Mouse (Mus musculus) kidney, postnatal 36 days (tissue): ENCODE data around the gene Tspan31.

ENCODE experiments used
- DNase-seq, 2 experiments: peaks; one replicate each; pipeline ENCODE4 v3.0.0; 2021 to 2022; ENCODE audit warnings: mixed read lengths in 2 of 2

Gene Tspan31

DNA sequence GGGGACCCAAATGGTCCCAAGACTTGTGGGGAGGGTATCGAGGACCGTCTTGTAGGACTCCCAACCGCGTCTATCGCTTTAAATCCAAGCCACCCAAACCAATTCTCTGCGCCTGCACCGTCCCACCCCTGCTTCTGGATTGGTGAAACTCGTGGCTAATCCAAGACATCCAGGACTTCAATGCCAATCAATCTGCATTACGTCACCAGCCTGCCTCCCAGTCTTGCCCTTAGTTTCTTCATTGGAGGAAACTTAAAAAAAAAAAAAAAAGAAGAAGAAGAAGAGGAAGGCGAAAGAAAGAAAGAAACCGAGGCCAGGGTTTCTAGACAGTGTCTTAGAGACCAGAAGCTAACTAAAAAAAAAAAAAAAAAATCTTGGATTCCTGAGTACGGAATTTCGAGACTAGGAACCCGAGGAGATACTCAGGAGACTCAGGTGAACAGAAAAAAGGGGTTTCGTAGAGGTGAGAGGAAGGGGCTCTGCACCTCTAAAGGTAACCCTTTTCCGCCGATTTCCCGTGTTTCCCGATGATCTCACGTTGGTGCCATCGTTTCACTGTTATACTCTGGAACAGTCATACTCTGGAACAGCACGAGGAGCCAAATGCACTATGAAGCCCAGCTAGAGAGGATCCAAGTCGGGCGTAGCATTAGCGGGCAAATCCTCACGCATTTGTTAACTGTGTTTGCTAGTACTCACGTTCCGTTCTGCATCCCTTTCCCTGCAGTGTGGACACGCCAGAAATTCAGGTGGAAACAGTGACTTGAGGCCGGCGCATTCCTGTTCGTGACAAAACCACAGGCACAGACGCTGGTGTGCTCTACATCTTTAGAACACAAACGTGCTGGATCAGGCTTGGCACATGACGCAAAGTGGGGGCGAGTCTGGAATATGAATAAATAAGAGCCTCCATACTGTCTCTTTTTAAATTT lies at the start of gene Tspan31:
TSS of gene Tspan31 (minus strand) at position 75 of the 932 bp plus-strand sequence.
- DNase-seq = peak; percentile 94 to 99

GRCm38 (mm10) chr10:127119229-127119628 lies 49.2 kb upstream of the Tspan31 start:
- DNase-seq = no peak

DNA sequence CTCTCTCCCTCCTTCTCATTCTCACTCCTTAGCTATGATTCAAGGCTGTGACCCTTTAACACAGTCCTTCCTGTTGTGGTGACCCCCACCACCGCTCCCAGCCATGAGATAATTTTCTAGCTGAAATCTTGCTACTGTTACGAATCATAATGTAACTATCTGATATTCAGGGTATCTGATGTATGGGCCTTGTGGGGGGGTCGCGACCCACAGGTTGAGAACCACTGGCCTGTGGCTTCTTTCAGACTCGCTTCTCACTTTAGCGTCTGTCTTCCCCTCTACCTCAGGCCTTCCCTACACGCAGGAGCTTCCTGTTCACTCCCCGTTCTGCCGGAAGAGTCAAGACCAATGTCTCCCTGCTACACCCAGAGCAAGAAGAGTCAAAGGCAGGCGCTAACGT lies 48.4 kb upstream of the Tspan31 start:
- no peak for DNase-seq

GRCm38 (mm10) chr10:127115068-127115467 lies 45.0 kb upstream of the Tspan31 start:
- no peak for DNase-seq

- no peak for DNase-seq
Observed at GRCm38 (mm10) chr10:127114408-127114807, 44.3 kb upstream of the Tspan31 start.

- peak in 1 of 2 experiments; percentile 21 for DNase-seq
Observed at GRCm38 (mm10) chr10:127111001-127111887, 41.2 kb upstream of the Tspan31 start.

DNA sequence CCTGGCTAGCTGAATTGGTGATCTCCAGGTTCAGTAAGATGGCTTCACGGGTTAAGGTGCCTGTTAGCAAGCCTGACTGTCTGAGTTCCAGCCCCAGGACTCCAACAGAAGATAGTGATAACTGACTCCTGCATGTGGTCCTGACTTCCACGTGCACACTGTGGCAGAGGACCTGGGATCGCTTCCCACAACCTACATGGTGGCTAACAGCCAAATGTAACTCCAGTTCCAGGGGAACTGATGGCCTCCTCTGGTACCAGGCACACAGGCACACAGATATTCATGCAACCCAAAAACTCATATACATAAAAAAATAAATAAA lies 38.2 kb upstream of the Tspan31 start:
- no peak for DNase-seq

DNA sequence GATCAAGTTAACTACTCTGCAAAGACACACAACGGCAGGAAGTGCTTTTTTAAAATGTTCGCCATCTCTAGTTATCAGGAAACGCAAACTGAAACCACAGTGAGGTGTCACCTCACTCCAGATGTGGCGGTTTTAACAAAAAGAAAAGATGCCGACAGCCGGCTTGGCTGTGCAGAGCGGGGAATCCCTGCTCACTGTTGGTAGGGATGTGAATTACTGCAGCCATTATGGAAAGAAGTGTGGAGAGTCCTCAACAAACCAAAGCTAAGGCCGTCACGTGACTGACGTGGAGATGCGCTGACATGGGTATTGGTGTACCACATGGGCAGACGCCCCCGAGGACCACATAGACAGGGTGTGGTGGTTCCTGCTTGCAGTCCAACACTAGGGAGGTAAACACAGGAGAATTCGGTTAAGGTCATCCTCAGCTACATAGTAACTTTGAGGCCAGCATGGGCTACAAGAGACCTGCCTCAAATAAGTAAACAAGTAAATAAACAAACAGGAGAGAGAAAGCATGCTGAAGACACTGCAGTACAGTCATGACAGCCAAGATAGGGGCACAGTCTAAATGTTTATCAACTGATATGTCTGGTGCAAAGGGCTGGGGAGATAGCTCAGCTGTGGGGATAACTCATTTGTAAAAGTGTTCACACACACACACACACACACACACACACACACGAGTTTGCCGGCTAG lies 37.6 kb upstream of the Tspan31 start:
- no peak for DNase-seq

GRCm38 (mm10) chr10:127103631-127104030 lies 33.6 kb upstream of the Tspan31 start:
- no peak for DNase-seq

- DNase-seq = no peak
Observed at GRCm38 (mm10) chr10:127101151-127101550, 31.1 kb upstream of the Tspan31 start.

GRCm38 (mm10) chr10:127100414-127100813 lies 30.4 kb upstream of the Tspan31 start:
- DNase-seq = no peak

DNA sequence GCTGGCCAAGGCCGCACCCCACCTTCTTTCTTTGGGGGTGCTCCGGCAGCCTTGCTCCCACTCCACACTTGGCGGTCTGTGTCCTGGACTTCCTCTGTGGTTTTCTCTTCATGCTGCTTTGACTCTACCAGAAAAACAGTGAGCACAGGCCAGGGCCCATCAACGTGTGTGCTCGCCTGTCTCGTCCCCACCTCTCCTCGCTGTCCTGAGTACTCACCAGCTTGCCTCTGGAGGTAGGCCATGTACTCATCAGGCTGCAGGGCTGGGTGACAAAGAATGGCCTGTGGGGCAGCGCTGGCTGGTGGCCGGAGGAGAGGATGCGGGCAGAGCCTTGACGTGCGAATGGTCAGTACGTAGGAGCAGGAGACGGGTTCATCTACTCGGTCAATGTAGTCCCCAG lies 29.8 kb upstream of the Tspan31 start:
- DNase-seq = no peak

DNA sequence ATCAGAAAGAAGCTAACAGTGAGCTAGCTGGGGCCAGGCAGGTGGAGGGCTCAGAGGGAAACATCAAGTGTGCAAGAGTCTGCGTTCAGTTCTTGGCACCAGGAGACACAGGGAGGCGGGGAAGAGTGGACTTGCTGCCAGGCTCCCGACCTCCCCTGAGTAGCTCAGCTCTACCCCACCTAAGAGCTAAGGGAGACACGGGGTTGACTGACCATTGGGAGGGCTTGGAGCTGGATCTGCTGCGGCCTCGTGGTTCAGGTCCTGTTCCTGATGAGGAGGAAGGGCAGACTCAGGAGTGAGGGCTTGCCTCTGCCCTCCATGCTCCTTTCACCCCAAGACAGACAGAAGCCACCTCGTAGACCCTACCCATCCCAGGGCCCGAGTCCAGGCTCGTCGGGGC lies 29.1 kb upstream of the Tspan31 start:
- DNase-seq = no peak

- no peak for DNase-seq
Observed at GRCm38 (mm10) chr10:127098514-127098913, 28.4 kb upstream of the Tspan31 start.

- DNase-seq = peak in 1 of 2 experiments; percentile 39
Observed at GRCm38 (mm10) chr10:127094382-127094802, 24.3 kb upstream of the Tspan31 start.

DNA sequence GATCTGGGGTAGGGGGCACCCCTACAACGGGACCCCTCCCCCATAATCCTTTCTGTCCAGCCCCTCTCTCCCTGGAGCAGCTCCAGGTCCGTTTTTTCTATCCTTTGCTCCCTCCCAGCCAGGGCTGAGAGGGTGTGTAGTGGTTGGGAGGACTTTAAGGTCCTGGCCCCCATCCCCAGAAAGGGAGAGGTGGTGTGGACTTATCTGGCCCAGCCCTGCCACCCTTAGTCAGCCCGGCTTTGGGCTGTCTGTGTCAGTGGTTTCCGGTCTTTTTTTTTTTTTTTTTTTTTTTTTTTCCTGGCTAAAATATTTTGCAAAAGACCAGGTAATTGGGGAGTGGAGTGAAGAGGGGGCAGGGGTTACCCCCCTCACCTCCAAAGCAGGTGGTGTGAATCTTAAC lies 22.7 kb upstream of the Tspan31 start:
- DNase-seq = no peak

- DNase-seq = peak in 1 of 2 experiments; percentile 71
Observed at GRCm38 (mm10) chr10:127091507-127092396, 21.7 kb upstream of the Tspan31 start.

DNA sequence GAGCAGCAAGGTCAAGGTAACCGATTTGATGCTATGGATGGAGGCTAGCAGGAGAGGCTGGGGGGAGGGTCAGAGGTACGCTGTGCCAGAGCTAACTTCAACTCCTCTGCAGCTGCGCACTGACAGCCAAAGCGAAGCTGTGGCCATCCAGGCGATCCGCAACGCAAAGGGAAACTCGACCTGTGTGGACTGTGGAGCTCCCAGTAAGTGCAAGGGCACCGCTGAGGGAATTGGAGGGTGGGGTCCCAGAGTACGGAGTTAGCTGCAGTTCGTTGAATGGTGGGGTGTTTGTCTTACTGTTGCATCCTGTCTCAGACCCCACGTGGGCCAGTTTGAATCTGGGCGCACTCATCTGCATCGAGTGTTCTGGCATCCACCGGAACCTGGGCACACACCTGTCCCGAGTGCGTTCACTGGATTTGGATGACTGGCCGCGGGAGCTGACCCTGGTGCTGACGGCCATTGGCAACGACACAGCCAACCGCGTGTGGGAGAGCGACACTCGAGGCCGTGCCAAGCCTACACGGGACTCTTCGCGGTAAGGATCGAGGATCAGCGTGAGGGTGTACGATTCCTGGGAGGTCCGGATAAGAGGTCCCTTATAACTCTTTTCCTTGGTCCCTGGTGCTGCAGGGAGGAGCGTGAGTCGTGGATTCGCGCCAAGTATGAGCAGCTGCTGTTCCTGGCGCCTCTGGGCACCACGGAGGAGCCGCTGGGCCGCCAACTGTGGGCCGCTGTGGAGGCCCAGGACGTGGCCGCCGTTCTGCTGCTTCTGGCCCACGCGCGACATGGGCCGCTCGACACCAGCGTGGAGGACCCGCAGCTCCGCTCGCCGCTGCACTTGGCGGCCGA lies 20.7 kb upstream of the Tspan31 start:
- peak; percentile 73 to 90 for DNase-seq

GRCm38 (mm10) chr10:127085633-127086032 lies 15.6 kb upstream of the Tspan31 start:
- DNase-seq = no peak

- no peak for DNase-seq
Observed at GRCm38 (mm10) chr10:127085052-127085451, 15.0 kb upstream of the Tspan31 start.

DNA sequence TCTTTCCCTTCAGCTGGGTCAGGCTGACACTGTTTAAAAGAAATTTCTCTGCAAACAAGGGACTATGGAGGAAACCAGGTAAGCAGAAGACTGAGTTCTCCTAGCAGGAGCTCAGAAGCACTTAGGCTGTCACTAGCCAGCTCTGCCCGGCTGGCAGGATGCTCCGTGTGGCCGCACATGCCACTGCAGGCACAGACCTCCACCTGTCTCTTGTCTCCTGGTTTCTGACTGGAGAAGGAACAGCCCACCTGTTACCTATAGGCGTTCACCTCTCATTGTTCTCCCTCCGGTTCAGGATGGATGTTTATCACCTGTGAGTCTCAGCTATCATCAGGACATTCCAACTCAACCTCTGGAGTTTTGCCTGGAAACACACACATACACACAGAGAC lies 13.8 kb upstream of the Tspan31 start:
- DNase-seq = no peak
